12 mouse cellular contexts compared by ENCODE assay signal in genomic region chr5:93296341-93296746, GRCm38 (mm10). TPM values are rescaled to one million over a fixed set of nuclear protein-coding genes. Genes with fewer than 3 reads are reported as not detected.
DNase-seq lines count a peak whose midpoint lies in the region; ATAC-seq and TF ChIP-seq lines count a peak whose summit lies in the region.
"Had no signal": no experiment of that assay in that cellular context is flagged by ENCODE, and none has a peak within 500 bp of the region (broad histone marks: within the 10 kb centered on the region; RNA-seq: fewer than 3 reads in every experiment).

No protein-coding gene starts in this region.

- H3ac ChIP-seq in myocyte (ENCODE audit: control insufficient read depth, insufficient read length), result no peak overlapping the region

- no peaks in the 10 kb centered on the region for H3K79me2 ChIP-seq in myocyte (ENCODE audit: control insufficient read depth, insufficient read depth)

- no peak for TF ChIP-seq CTCF in kidney, adult 2 months (conservative IDR thresholded peaks at IDR 0.05; ENCODE audit: insufficient read depth, insufficient read length, low read depth, low read length)

- H3K4me1 ChIP-seq in kidney, adult 2 months (ENCODE audit: control insufficient read depth, insufficient read depth, low read length), result peaks cover 8% of the 10 kb centered on the region
- H3K4me1 ChIP-seq in kidney, embryonic 15.5 days, result no peaks in the 10 kb centered on the region
- no peaks in the 10 kb centered on the region for H3K4me1 ChIP-seq in intestine, embryonic 16.5 days (ENCODE audit: control insufficient read depth, insufficient read depth, low read length)
- no peaks in the 10 kb centered on the region for H3K4me1 ChIP-seq in embryonic facial prominence, embryonic 10.5 days
- H3K4me1 ChIP-seq in forebrain, embryonic 10.5 days, result no peaks in the 10 kb centered on the region
- H3K4me1 ChIP-seq: hindbrain, embryonic 12.5 days; limb, embryonic 15.5 days had no signal

- WGBS in kidney, adult 2 months, result 36% methylated on average over 5 of the region's 5 CpGs
- 80% methylated on average over 5 of the region's 5 CpGs for WGBS in kidney, embryonic 15.5 days
- WGBS in intestine, embryonic 16.5 days, result 48% methylated on average over 5 of the region's 5 CpGs
- WGBS in embryonic facial prominence, embryonic 10.5 days, result 77% methylated on average over 5 of the region's 5 CpGs
- 83% methylated on average over 5 of the region's 5 CpGs for WGBS in forebrain, embryonic 10.5 days

- no peak for TF ChIP-seq POLR2A in kidney, adult 2 months (IDR thresholded peaks at IDR 0.05; ENCODE audit: low read depth, low read length)
- TF ChIP-seq POLR2A in myocyte (IDR thresholded peaks at IDR 0.05; ENCODE audit: insufficient read length, low read depth), result no peak

- no peak overlapping the region for H3K4me3 ChIP-seq in kidney, adult 2 months (ENCODE audit: insufficient read depth, low read depth, low read length)
- H3K4me3 ChIP-seq in kidney, embryonic 15.5 days (replicated peaks), result no peak overlapping the region
- H3K4me3 ChIP-seq in intestine, embryonic 16.5 days (ENCODE audit: low read length), result no peak overlapping the region
- no peak overlapping the region for H3K4me3 ChIP-seq in myocyte
- no peak overlapping the region for H3K4me3 ChIP-seq in embryonic facial prominence, embryonic 10.5 days
- no peak overlapping the region for H3K4me3 ChIP-seq in forebrain, embryonic 10.5 days
- H3K4me3 ChIP-seq: hindbrain, embryonic 12.5 days; limb, embryonic 15.5 days had no signal

- no peaks in the 10 kb centered on the region for H3K36me3 ChIP-seq in kidney, adult 2 months (ENCODE audit: control insufficient read depth, insufficient read depth, low read length)
- H3K36me3 ChIP-seq in kidney, embryonic 15.5 days, result no peaks in the 10 kb centered on the region
- H3K36me3 ChIP-seq in intestine, embryonic 16.5 days (ENCODE audit: control insufficient read depth, insufficient read depth, low read length), result no peaks in the 10 kb centered on the region
- H3K36me3 ChIP-seq in myocyte (ENCODE audit: control insufficient read depth, insufficient read depth), result no peaks in the 10 kb centered on the region
- H3K36me3 ChIP-seq in embryonic facial prominence, embryonic 10.5 days (replicated peaks), result no peaks in the 10 kb centered on the region
- H3K36me3 ChIP-seq in forebrain, embryonic 10.5 days (replicated peaks), result no peaks in the 10 kb centered on the region
- H3K36me3 ChIP-seq: hindbrain, embryonic 12.5 days; limb, embryonic 15.5 days had no signal

- H3K4me2 ChIP-seq in kidney, embryonic 15.5 days, result no peak overlapping the region
- H3K4me2 ChIP-seq in intestine, embryonic 16.5 days (ENCODE audit: low read depth, low read length), result no peak overlapping the region
- peak overlapping the region; percentile 46 for H3K4me2 ChIP-seq in myocyte (ENCODE audit: low read depth)
- H3K4me2 ChIP-seq: hindbrain, embryonic 12.5 days; limb, embryonic 15.5 days had no signal

- peak; percentile 84 for DNase-seq in kidney, adult 2 months
- DNase-seq in adrenal gland, adult 8-10 months, result peak; percentile 18
- no peak for DNase-seq in embryonic facial prominence, embryonic 10.5 days (ENCODE audit: low spot score)
- DNase-seq in forebrain, embryonic 10.5 days (ENCODE audit: extremely low spot score, low spot score), result no peak
- DNase-seq: cerebellum, adult 11 months; gastrocnemius, postnatal 36 days; thymus, postnatal 4 days had no signal

- H3K9ac ChIP-seq in kidney, embryonic 15.5 days, result no peak overlapping the region
- no peak overlapping the region for H3K9ac ChIP-seq in intestine, embryonic 16.5 days (ENCODE audit: low read depth, low read length)
- H3K9ac ChIP-seq: hindbrain, embryonic 12.5 days; limb, embryonic 15.5 days had no signal

- no peaks in the 10 kb centered on the region for H3K27me3 ChIP-seq in kidney, adult 2 months (replicated peaks; ENCODE audit: control insufficient read depth, insufficient read depth, low read length)
- H3K27me3 ChIP-seq in kidney, embryonic 15.5 days, result no peaks in the 10 kb centered on the region
- no peaks in the 10 kb centered on the region for H3K27me3 ChIP-seq in intestine, embryonic 16.5 days (replicated peaks; ENCODE audit: control insufficient read depth, insufficient read depth, low read length)
- H3K27me3 ChIP-seq in myocyte (ENCODE audit: control insufficient read depth, insufficient read depth, insufficient read length), result no peaks in the 10 kb centered on the region
- H3K27me3 ChIP-seq in embryonic facial prominence, embryonic 10.5 days (replicated peaks; ENCODE audit: low read depth, poor library complexity, severe bottlenecking), result no peaks in the 10 kb centered on the region
- no peaks in the 10 kb centered on the region for H3K27me3 ChIP-seq in forebrain, embryonic 10.5 days (ENCODE audit: poor library complexity, severe bottlenecking)
- H3K27me3 ChIP-seq: hindbrain, embryonic 12.5 days; limb, embryonic 15.5 days had no signal

- peak overlapping the region; percentile 56 for H3K27ac ChIP-seq in kidney, adult 2 months (ENCODE audit: insufficient read depth, low read depth, low read length)
- no peak overlapping the region for H3K27ac ChIP-seq in kidney, embryonic 15.5 days
- peak overlapping the region; percentile 76 for H3K27ac ChIP-seq in intestine, embryonic 16.5 days (ENCODE audit: low read length)
- H3K27ac ChIP-seq in embryonic facial prominence, embryonic 10.5 days (replicated peaks), result no peak overlapping the region
- H3K27ac ChIP-seq in forebrain, embryonic 10.5 days, result no peak overlapping the region
- H3K27ac ChIP-seq: hindbrain, embryonic 12.5 days; limb, embryonic 15.5 days had no signal

- no peak for ATAC-seq in kidney, embryonic 15.5 days (replicated peaks; ENCODE audit: low FRiP score)
- peak; percentile 89 for ATAC-seq in intestine, embryonic 16.5 days

- peaks cover under 1% of the 10 kb centered on the region; the same call in 1 of the 2 replicates for H3K9me3 ChIP-seq in kidney, embryonic 15.5 days (replicated peaks)
- H3K9me3 ChIP-seq in intestine, embryonic 16.5 days (ENCODE audit: control insufficient read depth, low read length), result peaks cover 8% of the 10 kb centered on the region; the same call in 1 of the 2 replicates
- peaks cover 9% of the 10 kb centered on the region for H3K9me3 ChIP-seq in embryonic facial prominence, embryonic 10.5 days
- peaks cover 11% of the 10 kb centered on the region for H3K9me3 ChIP-seq in forebrain, embryonic 10.5 days
- H3K9me3 ChIP-seq: limb, embryonic 15.5 days had no signal

TF ChIP-seq in myocyte, 11 proteins besides CTCF, POLR2A, EP300 and RAD21:
- TF ChIP-seq USF1 (IDR thresholded peaks at IDR 0.05; ENCODE audit: low read depth) (no peak), CEBPB (IDR thresholded peaks at IDR 0.05; ENCODE audit: insufficient read depth, poor library complexity, severe bottlenecking) (no peak), MYOD1 (IDR thresholded peaks at IDR 0.05; ENCODE audit: control insufficient read depth in 1 of 3, insufficient read length in 2 of 3, low read depth in 2 of 3) (no peak)

RNA-seq across cellular contexts. Expression of gene Ccng2, which starts 29.3 kb away (rescaled TPM):
- polyA plus RNA-seq in kidney, adult 2 months (2012; rRNA removed), result 16.7 and 20.0 TPM in 2 replicates
- polyA plus RNA-seq in kidney, embryonic 15.5 days (2015; fragmentation: Nextera tagmentation; extraction: Ambion mirVana), result 63.8 and 65.7 TPM in 2 replicates
- 10 to 100 TPM; 20.2 to 23.5 (median 21.2) TPM for total RNA-seq in adrenal gland, adult 8-10 months (2022)
- polyA plus RNA-seq in intestine, embryonic 16.5 days (2015; fragmentation: Nextera tagmentation; extraction: Ambion mirVana), result 27.3 and 30.8 TPM in 2 replicates
- 22.9 TPM for polyA plus RNA-seq in myocyte (2012; fragmentation: generic; extraction: Trizol)
- polyA plus RNA-seq in embryonic facial prominence, embryonic 10.5 days (2016; fragmentation: Nextera tagmentation; extraction: Ambion mirVana), result 52.8 and 55.1 TPM in 2 replicates
- 41.5 and 45.3 TPM in 2 replicates for polyA plus RNA-seq in forebrain, embryonic 10.5 days (2016; fragmentation: Nextera tagmentation; extraction: Ambion mirVana)

Comparison
In these comparisons a context has a peak if more than half of its experiments do, and no peak if none do; other contexts are left out.
1. H3K27ac ChIP-seq: peak in kidney, adult 2 months (single experiment) and intestine, embryonic 16.5 days (single experiment); none in kidney, embryonic 15.5 days (single experiment), embryonic facial prominence, embryonic 10.5 days (single experiment) and forebrain, embryonic 10.5 days (single experiment).
2. DNase-seq: peak in kidney, adult 2 months (single experiment) and adrenal gland, adult 8-10 months (single experiment); none in embryonic facial prominence, embryonic 10.5 days (single experiment) and forebrain, embryonic 10.5 days (single experiment).